Mouse (Mus musculus): ENCODE measurements around the gene Pgam2. TPM values are rescaled to one million over a fixed set of nuclear protein-coding genes. Genes with fewer than 3 reads are reported as not detected.

Pgam2 gene
- total RNA-seq, 2 experiments from 2014 or later: 14.7 to 16.2 TPM

GRCm38 (mm10) chr11:5785732-5786131 lies 17.8 kb downstream of the Pgam2 start:
- DNase-seq (ENCODE audit: low spot score in 2 of 2): no peak
- no peak for TF ChIP-seq CTCF (conservative IDR thresholded peaks at IDR 0.05)
- Histone ChIP-seq H3K4me3 (no peak overlapping the region), H3K27ac (no peak overlapping the region)

- H3K27ac ChIP-seq: no peak overlapping the region
- peak; percentile 41 for TF ChIP-seq CTCF (conservative IDR thresholded peaks at IDR 0.05)
- DNase-seq (ENCODE audit: low spot score in 2 of 2): no peak
- H3K4me3 ChIP-seq: no peak overlapping the region
These were observed 21.2 kb downstream of the Pgam2 start for GRCm38 (mm10) chr11:5782199-5782944.

DNA sequence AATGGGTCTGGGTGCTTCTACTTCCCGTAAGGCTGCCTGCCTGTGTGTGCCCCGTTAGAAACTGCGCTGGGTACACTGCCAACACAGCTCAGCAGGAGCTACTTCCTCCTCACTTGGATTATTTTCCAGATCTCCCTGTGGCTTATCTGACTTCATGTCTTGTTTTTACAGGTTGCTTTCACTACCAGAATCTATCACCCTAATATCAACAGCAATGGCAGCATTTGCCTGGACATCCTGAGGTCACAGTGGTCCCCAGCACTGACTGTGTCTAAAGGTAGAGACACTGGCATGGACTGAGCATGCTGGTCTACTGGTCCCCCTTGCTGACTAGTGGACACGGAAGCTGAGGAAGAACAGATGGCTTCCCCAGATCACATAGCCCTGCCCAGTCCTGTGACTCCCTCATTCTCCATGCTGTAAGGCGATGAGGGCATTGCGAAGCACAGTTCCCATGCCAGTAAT lies 23.5 kb downstream of the Pgam2 start:
- no peak for DNase-seq (ENCODE audit: low spot score in 2 of 2)
- Histone ChIP-seq H3K4me3 (no peak overlapping the region), H3K27ac (no peak overlapping the region)
- TF ChIP-seq CTCF (conservative IDR thresholded peaks at IDR 0.05): no peak

DNA sequence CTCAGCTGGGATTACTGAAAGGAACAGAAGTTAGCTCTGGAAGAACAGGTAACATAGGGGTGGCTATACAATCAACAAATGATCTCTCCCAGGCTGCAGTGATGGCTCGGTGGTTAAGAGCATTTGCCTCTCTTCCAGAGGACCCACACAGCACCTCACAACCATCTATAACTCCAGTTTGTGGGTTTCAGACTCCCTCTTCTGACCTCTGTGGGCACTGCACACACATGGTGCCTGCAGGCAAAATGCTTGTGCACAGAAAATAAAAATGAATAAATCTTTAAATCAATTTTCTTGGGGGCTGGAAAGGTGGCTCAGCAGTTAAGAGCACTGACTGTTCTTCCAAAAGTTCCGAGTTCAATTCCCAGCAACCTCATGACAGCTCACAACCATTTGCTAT lies 25.1 kb downstream of the Pgam2 start:
- DNase-seq (ENCODE audit: low spot score in 2 of 2): no peak
- H3K27ac ChIP-seq: no peak overlapping the region
- TF ChIP-seq CTCF (conservative IDR thresholded peaks at IDR 0.05): peak; percentile 63
- no peak overlapping the region for H3K4me3 ChIP-seq

DNA sequence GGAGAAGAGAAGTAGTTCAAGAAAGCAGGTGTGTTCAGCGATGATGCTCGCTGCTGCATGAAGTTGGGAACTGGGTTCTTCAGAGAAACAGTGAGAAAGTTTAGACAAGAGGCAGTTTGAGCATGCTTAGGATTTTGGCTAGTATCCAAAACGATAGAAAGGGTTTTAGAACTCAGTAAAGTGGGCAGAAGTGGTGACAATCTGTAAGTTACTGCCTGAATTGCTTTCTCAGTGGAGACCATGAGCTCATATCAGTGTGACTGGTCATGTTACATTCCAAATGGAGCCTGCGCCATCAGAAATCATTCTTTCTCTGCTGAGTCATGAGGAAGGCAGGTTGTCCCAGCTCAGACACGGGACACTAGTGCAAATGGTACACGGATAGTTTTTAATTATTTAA lies 37.5 kb downstream of the Pgam2 start:
- Histone ChIP-seq H3K4me3 (no peak overlapping the region), H3K27ac (no peak overlapping the region)
- DNase-seq (ENCODE audit: low spot score in 2 of 2): no peak
- TF ChIP-seq CTCF (conservative IDR thresholded peaks at IDR 0.05): no peak

GRCm38 (mm10) chr11:5762633-5762982 lies 40.9 kb downstream of the Pgam2 start:
- DNase-seq (ENCODE audit: low spot score in 2 of 2): no peak
- TF ChIP-seq CTCF (conservative IDR thresholded peaks at IDR 0.05): no peak
- H3K27ac ChIP-seq: peak overlapping the region; percentile 98
- peak overlapping the region; percentile 92 for H3K4me3 ChIP-seq

DNA sequence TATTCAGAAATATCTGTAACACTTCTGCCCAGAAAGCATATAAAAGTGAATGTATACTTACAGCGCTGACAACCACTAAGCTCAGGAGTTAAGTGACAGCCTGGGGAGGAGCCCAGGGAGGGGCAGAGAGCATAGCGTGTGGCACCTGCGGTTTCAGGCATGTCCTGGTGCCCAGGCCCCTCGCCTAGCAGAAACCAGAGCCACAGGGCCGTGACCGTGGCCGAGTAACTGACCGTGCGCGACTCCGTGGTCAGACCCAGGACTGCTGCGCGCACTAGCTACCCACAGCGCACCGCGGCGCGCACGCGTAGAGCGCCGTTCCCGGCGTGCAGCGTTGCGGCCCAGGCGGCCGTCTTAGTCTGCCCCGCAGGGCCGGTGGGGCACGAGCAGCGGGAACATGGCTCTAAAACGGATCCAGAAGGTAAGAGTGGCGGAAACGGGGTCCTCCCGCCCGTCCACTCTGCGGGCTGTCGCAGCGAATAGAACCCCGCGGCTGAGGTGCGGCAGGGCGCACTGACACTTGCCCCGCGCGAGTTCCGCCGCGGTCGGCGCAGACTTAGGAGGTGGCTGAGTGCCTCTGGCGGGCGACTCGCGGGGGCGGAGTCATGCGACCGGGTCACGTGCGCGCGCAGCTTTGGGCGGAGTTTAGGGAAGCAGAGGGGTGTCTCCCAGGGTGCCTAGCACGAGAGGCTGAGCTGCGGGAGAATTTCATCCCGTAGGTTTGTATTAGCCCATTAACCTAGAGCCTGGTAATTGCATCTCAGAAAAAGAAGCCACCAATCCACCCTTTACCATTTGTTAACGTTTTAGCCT lies 41.5 kb downstream of the Pgam2 start, which contains the start of gene Urgcp:
Gene Urgcp, minus strand, starts transcription at position 557 of the 813 bp plus-strand sequence.
- peak within 1 kb of the TSS; percentile 92 for H3K4me3 ChIP-seq
- H3K27ac ChIP-seq: peak within 1 kb of the TSS; percentile 98
- TF ChIP-seq CTCF (conservative IDR thresholded peaks at IDR 0.05): peak; percentile 37
- DNase-seq (ENCODE audit: low spot score in 2 of 2): peak; percentile 92 to 93

- H3K4me3 ChIP-seq: no peak overlapping the region
- no peak for TF ChIP-seq CTCF (conservative IDR thresholded peaks at IDR 0.05)
- no peak overlapping the region for H3K27ac ChIP-seq
- no peak for DNase-seq (ENCODE audit: low spot score in 2 of 2)
These were observed 49.8 kb downstream of the Pgam2 start for GRCm38 (mm10) chr11:5753755-5754154.

Other genes starting within 250 kb of the Pgam2 start
- gene Ankrd36, start 234.0 kb downstream of the Pgam2 start, total RNA-seq (2021): not detected
- gene Mrps24, start 88.1 kb downstream of the Pgam2 start, total RNA-seq (2021): 10 to 100 TPM; 57.3 to 61.4 TPM
- 10 to 100 TPM; 65.3 to 67.2 TPM for gene Urgcp, start 41.4 kb downstream of the Pgam2 start, total RNA-seq (2021)
- gene Dbnl, start 15.2 kb downstream of the Pgam2 start, total RNA-seq (2021): 10 to 100 TPM; 74.6 to 80.0 TPM
- gene Polm, start 34.3 kb upstream of the Pgam2 start, total RNA-seq (2021): 10 to 100 TPM; 14.1 to 15.5 TPM
- 1 to 10 TPM; 6.2 to 9.1 TPM for gene Aebp1, start 58.2 kb upstream of the Pgam2 start, total RNA-seq (2021)
- gene Pold2, start 74.6 kb upstream of the Pgam2 start, total RNA-seq (2021): 10 to 100 TPM; 19.8 to 23.2 TPM
- not detected for gene Myl7, start 95.0 kb upstream of the Pgam2 start, total RNA-seq (2021)
- gene Gck, start 146.3 kb upstream of the Pgam2 start, total RNA-seq (2021): 1 to 10 TPM; 2.4 to 3.3 TPM
- gene Ykt6, start 152.0 kb upstream of the Pgam2 start, total RNA-seq (2021): 10 to 100 TPM; 63.4 to 71.4 TPM